Mouse (Mus musculus): ENCODE measurements around the gene Ankrd55.
"Not testable (repeated sequence)": the region's sequence is repeated elsewhere in the genome, so short reads cannot be mapped to it uniquely, and the experiment has no call there.

Ankrd55 gene

DNA sequence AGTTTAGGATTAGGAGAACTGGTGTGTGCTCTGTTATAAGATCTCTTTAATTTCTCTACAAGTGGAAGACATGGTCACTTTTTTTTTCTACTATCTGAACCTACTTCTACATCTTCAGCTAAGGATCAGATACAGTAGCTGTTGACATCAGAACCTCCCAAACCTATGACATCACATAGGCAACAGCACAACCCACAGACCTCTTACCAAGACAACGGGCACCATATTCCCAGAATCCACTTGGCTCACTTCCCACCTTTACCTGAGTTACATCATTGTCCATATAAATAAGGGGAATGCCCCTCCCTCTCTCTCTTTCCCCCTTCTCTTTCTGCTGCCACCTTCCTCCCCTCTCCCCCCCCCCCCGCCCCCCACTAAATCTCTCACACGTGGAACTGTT is 124.0 kb downstream of the Ankrd55 start:
- no peak for DNase-seq (ENCODE audit: low spot score)

DNA sequence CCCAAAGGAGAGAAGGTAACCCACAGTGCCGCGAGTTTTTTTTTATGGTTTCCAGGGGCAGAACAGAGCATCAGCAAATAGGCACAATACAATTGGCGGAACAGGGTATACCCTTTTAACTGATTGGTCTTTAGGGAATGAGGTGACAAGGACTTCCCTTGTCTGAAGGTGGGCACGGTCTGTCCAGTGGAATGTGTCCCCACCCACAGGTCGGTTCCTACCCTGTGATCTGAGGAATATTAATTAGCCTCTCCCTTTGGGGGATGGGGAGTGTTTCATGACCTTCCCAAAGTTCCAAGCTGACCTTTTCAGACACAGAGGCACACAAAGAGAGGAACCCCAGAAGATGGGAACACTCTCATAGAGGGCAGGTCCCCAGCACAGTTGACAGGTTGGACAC is 124.6 kb downstream of the Ankrd55 start:
- no peak for DNase-seq (ENCODE audit: low spot score)

DNA sequence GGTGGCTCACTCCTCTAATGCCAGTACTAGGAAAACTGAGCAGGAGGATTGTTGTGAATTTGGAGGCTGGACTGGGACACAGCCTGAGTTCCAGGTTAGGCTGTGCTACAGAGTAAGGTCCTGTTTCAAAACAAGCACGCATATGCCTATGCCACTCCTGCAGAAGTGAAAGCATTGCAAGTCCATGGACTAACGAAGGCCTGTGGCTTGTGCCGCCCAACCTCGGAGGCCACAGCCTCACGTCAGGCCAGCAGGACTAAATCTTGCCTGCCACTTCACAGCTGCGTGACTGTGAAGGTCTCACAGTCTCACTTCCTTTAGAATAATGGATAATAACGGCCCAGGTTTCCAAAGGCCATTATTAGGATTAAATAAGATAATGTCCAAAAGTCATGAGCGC is 125.4 kb downstream of the Ankrd55 start:
- DNase-seq (ENCODE audit: low spot score): no peak

DNA sequence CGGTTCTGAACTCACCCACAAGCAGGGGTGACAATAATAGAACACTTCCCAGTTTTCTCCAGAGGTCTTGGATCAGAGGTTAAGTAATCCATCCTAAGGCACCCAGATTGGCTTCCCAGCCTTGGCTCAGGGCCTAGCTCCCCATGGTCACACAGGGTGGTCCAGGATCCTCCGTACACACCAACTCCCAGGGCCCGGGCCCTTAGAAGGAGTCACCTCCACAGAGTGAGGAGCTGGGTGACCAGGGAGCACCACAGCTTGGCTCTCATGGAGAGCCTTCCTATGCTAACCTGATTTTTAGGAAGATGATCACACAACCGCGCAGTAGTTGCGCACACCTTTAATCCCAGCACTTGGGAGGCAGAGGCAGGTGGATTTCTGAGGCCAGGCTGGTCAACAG is 127.6 kb downstream of the Ankrd55 start:
- no peak for DNase-seq (ENCODE audit: low spot score)

DNA sequence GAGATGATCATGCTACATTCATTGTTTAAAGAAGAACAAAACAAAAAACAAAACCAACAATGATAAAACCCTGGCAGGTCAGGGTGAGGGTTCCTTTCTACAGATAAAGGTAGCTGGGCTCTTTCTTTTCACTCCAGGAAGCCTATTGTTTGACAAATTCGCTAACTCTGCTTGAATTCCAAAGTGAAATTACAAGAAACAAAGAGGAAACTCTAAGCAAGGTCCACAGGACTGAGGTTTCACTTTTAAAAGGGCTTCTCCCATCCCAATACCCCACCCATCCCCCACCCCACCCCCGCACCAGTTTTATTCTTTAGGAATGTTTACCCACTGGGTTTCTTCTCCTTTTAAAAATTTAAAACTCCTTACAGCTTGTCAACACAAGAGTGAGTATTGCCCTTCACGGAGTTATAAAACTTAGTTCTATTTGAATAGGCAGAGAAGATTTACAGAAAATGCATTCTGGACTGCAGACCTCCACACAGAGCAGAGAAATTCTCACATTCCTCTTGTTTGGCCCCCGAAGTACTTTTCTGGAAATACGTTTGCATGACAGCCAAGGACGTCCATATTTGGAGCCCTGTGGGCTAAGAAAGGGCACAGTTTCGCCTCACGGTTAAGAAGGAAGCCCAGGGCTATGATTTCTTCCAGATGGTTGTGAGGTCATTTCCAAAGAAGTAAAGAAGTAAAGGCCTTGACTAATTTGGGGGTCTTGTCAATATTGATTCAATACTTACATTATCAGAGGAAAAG is 128.3 kb downstream of the Ankrd55 start:
- DNase-seq (ENCODE audit: low spot score): no peak

DNA sequence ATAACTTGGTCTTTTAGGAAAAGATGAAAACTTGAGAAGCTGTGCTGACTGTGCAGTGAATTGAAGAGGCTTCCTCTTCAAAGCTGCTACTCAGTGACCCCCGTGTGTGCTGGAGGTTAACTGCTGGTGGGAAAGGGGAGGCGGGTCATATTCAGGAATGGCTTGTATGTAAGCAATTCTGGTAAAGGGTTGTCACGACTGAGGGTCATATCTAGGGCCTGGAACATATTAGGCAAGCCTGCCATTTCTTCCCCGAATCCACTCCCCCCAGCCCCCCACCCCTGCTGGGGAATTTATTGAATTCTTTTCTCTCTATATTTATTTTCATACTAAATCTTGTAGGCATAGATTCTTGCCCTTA is 128.9 kb downstream of the Ankrd55 start:
- DNase-seq (ENCODE audit: low spot score): no peak

DNA sequence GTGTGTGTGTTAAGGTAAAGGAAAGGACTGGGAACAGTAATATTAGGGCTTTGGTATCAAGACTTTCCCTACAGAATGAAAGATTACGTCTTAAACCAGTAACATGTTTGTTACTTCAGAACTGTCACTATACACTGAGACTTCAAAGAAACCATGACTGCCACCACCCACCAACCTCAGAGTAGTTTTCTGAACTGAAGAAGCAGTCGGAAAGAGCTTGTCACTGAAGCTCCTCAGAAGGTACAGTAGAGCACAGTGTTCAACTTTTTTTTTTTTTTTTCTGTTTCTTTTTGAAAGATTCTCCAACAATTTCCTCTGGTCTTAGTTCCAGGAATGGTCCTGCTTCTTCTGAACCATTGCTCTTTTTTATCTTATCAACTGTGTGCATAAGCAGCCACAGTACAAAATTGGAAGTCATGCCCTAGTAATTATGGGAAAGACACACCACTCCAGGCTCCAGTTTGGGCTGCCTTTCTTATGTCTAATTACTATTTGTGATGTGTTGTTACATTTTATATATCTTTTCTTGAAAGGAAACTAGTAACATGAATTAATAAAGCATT is 129.7 kb downstream of the Ankrd55 start:
- no peak for DNase-seq (ENCODE audit: low spot score)

DNA sequence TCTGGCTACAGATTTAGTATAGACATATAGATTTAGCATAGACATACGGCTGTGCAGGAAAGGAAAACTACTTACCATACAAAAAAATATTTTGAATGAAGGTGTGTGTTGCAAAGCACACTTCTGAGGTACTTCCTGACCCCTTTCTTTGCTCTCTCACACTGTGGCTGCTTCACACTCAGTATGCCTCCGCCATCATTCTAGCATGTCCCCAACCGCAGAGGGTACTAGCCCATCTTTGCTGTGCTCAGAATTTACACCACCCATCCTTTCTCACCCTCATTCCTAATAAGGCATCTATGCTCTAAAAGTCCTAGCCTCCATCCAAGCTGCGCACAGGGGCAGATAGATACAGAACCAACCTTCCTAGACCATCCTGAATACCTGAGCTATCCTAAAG is 130.3 kb downstream of the Ankrd55 start:
- DNase-seq (ENCODE audit: low spot score): no peak

DNA sequence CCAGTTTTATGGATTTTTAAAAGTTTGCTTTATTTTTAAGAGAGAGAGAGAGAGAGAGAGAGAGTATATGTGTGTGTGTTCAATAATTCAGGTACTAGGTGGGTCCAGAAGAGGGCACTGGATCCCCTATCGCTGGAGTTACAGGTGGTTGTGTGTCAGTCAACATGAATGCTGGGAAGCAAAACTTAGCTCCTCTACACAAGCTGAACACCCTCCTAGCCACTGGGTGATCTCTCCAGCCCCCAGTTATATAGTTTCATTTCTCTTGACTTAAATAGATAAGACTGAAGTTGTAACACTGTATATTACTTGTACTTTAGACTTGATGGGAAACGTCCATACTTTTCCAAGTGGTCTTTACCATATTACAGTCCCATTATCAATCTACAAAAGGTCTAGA is 136.0 kb downstream of the Ankrd55 start:
- DNase-seq (ENCODE audit: low spot score): no peak

DNA sequence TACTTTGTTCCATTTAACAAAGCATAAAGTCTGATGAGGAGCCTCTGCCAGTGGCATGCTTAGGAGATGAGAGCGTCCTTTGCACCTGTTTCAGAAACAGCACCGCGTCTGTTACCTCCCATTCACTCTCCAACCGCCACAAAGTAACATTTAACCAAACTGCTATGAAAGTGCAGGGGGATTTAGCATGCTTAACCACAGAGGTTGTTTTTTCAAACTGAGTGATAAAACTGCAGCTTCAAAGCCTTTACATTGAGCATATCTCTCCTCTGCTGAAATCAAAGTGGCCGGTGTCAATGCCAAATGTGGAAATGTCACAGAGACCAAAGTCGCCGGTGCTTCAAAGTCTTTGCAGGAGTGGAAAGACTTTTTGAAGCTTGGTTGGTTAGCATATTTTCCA is 136.4 kb downstream of the Ankrd55 start:
- no peak for DNase-seq (ENCODE audit: low spot score)

DNA sequence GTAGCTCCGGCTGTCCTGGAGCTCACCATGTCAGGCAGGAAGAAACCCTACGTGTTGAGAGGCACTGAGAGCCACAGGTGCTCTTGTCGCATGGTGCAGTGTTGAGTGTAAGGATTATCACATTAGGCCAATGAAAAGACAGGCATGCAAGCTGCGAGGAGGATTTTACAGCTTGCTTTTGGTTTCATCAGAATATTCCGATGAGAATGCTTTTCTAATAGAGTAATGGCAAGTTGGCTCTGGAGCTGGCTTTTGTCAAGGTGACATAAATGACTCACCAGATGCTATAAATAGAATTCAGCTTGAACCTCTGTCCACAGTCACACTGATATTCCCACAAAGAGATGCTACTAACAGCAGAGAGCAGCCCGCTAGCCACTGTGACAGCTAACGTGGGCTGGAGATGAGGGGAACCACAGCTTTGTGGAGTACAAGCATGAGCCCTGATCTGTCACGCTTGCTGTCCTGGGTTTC is 137.0 kb downstream of the Ankrd55 start:
- no peak for DNase-seq (ENCODE audit: low spot score)

DNA sequence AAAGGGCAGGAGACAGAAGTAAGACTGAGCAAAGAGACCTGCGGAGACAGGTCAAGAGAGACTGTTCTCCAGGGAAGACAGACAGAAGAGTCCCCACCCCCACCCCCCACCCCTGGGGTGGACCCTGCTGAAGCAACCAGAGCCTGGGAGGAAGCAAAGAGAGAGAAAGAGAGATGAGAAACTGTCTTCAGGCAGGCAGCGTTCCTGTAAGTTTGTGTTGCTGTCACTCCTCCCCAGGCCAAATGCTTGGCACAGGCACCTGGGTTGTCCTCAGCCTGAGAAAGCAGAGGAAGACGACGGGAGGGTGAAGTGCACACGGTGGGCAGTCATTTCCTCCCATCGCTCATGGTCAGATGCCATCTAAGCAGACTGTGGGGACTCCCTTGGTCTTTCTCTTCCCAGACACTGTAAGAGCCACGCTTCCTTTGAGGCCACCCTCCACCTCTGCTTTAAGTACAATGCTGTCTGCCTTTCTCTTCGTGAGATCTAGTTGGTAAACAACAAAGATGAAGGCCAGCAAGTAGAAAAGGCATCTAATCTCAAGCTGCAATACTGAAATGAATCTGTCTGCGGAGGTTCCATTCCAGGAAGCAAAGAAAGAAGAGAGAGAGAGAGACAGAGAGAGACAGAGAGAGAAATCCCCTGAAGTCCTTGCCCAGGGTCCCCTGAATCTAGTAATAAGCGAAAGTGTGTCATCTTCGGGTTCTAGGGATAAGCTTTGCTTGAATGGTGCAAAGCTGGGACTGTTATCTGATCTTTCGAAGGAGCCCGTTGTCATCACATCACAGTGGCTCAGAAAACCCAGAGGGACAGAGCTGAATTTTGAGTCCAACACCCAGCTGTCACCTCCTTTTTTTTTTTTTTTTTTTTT is 138.2 kb downstream of the Ankrd55 start:
- no peak for DNase-seq (ENCODE audit: low spot score)

DNA sequence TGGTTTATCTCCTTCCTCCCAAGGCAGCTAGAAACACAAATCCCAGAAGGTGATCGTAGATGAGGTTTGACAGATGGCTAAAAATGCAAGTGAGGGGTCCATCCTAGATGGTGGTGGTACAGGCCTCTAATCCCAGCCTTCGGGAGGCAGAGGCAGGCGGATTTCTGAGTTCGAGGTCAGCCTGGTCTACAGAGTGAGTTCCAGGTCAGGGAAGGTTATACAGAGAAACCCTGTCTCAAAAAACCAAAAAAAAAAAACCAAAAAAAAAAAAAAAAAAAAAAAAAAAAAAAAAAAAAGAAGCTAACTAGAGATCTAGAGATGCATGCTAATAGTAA is 138.9 kb downstream of the Ankrd55 start:
- DNase-seq (ENCODE audit: low spot score): not testable (repeated sequence)

DNA sequence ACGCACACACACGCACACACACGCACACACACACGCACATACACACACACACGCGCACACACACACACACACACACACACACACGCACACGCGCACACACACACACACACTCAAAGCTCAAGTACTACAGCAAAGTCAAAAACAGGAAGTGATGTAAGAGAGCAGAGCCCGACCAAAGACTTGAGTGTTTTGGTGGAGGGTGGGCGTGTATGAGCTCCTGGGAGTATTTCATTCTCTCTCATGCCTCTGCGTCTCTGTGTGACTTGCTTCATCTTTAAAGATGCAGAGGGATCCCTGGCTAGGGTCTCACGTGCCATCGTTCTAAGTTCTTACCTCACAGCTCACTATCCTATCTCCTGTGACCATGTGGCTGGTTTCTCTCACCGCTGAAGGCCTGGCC is 139.3 kb downstream of the Ankrd55 start:
- peak; percentile 38 for DNase-seq (ENCODE audit: low spot score)

DNA sequence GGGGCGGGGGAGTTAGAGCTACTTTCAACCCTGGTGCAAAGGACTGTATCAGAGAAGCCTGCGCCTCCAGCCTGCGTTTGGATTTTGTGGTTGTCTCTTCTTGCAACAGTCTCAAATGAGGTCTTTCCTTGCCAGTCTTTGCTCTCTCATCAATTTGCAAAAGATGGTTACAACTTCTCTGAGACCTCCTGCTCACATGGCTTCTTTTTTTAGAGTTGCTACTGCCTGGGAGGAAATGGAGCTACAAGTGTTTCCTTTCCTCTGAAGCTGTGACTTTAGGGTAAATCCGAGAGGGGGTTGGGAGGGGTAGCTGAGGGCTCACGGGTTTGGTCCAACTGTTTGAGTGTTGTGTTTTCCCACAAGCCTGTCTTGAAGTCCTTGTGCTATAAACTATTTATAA is 145.0 kb downstream of the Ankrd55 start:
- DNase-seq (ENCODE audit: low spot score): peak; percentile 50

Data from lung, postnatal 25 days (tissue).